Mouse (Mus musculus): ENCODE data around the gene Prr27.

Prr27 gene

DNA sequence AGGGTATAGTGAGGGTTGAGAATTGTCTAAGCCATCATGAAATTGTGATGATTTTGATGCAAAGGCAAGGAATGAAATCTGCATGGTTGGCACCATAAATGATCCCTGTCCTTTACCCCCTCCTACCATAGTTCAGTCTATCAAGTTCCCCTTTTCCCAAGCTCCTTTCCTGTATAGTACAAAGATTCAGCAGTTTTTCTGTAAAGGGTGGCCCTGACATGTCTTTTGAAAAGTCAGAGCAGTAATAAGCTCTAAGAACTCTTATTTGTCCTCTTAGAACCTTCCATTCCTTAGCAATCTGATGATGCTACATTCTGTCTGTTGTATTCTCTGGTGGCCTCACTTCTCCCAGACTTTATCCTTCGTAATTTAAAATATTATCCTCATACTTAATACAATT lies at the start of gene Prr27:
Gene Prr27, plus strand, starts transcription at position 301 of the 400 bp plus-strand sequence.
- DNase-seq (ENCODE audit: low read depth, low spot score) = no peak

DNA sequence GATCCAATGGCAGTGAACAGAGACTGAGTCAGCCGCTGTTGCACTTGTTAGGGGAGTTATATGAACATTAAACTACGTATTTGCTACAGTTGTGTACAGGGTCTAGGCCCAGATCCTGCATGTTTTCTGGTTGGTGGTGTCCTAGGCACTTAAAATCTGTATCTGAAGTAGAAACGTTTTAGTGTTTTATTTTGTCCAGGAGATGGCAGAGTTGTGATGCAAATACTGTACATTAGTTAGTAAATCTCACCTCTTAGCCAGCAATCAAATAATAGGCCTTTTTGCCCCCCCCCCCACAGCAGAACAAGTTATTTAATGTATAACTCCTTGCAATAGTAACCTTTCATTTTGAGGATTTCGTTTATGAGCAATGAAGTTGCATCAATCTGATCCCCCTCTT lies 42.8 kb upstream of the Prr27 start:
- no peak for DNase-seq (ENCODE audit: low read depth, low spot score)

DNA sequence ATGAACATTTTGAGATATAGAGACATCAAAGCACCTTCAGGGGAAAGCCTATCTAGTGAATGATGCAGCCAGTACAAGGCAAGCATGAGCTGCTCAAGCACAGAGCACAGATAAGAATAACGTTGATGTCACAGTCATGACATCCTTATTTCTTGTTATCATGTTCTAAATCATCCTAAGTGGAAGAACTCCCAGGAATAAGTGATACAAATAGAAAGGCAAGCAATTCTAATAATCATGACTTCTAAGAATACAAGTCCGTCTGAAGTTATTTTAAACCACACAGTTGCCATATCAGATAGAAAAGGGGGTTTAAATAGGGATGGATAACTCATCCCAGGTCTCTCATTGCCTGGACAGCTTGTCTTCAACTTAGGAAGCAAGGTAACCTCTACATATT lies 17.7 kb upstream of the Prr27 start, which contains the start of gene Csn1s2b:
Gene Csn1s2b, plus strand, starts transcription at position 301 of the 400 bp plus-strand sequence.
- no peak for DNase-seq (ENCODE audit: low read depth, low spot score)

DNA sequence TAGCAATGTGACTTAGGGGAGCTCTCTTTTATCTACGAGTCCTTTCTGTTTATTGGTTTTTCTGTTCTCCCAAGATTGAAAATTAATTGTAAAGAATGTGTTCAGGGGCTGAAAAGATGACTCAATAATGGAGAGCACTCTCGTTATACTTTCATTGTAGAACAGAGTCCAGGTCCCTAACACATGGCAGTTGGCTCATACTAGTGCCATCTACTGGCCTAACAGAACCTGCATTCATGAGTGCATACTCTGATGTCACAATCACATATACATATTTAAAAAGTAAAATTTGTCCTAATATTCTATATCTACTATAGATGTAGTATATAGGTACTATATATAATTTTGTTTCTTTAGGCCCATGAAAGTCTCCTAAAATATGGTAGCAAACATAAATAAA lies 16.2 kb upstream of the Prr27 start:
- no peak for DNase-seq (ENCODE audit: low read depth, low spot score)

- DNase-seq (ENCODE audit: low read depth, low spot score) = no peak
These were observed 29.7 kb downstream of the Prr27 start for GRCm38 (mm10) chr5:87855136-87855716.

DNA sequence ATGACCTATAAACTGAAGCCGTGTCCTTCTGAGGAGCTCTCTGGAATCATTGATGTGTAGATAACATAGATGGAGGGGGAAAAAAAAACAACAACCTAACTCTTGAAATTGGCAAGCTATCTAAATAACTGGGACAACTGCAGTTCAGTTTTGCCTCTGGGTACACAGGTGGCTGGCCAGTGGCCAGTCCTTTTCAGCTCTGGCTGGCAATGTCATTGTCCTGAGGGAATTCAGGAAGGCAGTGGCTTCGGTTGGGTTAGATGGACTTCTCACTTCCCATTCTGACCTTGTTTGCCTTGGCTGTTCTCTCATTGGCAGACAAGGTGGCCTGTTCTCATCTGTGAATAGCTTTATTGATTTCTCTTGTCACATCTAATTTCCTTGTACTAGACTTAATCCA lies 44.6 kb downstream of the Prr27 start:
- DNase-seq (ENCODE audit: low read depth, low spot score) = no peak

- DNase-seq (ENCODE audit: low read depth, low spot score) = no peak
These were observed 45.9 kb downstream of the Prr27 start for GRCm38 (mm10) chr5:87871423-87871822.

- no peak for DNase-seq (ENCODE audit: low read depth, low spot score)
These were observed 59.2 kb downstream of the Prr27 start, which contains the start of gene Odam for GRCm38 (mm10) chr5:87884729-87885128. TSS of gene Odam (plus strand) at chr5:87885029.

Data from brain, embryonic 18.5 days (tissue).